Mouse (Mus musculus): ENCODE results near the gene Agbl4.

Gene Agbl4

DNA sequence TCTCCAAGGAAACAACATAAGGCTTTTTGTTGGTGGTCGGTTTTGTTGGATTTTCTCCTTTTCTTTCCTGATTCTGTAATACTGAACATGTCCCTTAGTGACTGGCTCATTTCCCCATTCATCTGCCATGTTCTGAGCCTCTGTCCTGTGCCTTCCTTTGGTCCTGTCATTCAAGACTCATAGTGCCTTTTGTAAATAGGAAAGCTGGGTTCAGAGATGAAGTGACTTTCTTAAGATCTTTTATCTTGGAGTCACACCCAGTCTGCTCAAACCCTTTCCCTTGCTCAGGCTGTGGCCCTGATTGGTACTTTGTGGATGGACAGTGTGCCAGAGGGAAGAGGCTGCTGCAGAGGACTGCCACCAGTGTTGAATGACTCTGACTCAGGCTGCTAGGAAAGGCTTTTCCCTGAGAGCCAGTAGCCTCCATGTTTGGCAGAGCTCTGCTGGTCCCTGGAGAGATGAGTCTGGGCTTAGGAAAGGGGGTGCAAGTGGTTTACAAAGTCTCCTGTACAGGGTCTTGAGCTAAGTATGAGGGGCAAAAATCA lies 1047.2 kb downstream of the Agbl4 start:
- in situ Hi-C loops (cut with MboI, MseI): no loop called here

DNA sequence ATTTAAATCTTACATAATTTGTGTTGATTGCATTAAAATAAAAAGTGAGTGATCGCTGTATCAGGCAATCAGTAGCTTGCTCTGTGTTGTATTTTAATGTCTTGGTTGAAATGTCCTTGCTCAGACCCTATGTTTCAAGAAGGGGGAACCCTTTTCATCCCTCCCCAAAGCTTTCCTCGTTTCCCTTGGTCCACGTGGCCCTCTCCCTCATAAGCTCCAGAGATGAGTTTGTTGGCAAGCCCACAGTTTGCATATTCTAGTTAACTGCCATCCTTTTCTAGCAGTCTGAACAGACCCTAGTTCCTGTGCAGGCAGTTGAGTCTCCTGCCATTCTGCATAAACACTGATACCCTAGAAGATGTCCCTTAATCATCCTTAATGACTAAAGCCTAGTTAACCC lies 1050.5 kb downstream of the Agbl4 start:
- in situ Hi-C loops (cut with MboI, MseI): no loop called here

DNA sequence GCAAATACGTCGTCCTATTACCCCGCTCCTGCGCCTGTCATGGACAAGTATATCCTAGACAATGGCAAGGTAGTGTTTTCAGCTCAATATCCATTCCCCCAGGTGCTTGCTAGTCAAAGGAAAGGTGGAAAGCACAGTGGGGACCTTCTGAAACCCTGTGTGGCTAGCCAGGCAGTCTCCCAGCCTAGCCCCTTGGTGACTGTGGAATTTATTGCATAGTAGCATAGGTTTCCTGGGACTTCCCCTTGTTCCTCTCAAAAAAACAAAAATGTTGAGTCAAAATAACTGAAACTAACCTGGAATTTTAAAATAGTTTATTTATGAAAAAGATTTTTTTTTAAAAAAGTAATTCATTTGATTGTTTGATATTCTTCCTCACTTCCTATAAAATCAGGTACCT lies 1051.1 kb downstream of the Agbl4 start:
- in situ Hi-C loops (cut with MboI, MseI): no loop called here

DNA sequence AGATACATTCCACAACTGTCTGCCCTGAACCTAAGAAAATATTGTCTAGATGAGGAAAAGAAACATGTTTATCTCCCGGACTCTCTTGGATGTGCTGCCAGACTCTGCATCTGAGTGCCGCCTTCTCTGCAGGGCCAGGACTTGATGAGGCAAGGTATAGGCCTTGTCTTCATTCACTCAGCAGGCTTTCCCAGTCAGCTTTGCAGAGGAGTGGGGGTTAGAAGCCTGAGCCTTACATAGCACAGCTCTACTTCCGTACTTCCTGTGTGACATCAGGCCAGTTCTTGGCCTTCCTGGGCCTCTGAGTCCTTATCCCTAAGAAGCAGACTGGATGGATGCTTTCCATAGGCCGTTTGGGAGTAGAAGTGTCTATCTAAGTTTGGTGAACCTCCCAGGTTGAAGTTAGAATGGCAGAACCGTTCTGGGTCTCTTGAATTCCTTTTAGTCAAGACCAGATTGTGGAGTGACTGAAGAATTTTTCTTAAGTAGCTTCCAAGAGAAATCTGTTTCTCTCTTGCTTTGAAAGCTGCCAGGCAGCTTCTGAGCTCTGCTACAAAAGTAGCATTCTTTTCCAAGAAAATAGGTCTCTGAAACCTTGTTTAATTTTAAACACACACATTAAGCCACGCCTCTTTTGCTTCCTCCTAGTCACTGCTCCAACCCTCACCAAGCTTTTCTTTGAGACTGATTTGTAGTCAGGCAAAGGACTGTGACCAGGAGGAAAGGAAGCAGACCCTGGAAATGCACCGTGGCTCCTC lies 1052.2 kb downstream of the Agbl4 start:
- in situ Hi-C loops (cut with MboI, MseI): no loop called here

DNA sequence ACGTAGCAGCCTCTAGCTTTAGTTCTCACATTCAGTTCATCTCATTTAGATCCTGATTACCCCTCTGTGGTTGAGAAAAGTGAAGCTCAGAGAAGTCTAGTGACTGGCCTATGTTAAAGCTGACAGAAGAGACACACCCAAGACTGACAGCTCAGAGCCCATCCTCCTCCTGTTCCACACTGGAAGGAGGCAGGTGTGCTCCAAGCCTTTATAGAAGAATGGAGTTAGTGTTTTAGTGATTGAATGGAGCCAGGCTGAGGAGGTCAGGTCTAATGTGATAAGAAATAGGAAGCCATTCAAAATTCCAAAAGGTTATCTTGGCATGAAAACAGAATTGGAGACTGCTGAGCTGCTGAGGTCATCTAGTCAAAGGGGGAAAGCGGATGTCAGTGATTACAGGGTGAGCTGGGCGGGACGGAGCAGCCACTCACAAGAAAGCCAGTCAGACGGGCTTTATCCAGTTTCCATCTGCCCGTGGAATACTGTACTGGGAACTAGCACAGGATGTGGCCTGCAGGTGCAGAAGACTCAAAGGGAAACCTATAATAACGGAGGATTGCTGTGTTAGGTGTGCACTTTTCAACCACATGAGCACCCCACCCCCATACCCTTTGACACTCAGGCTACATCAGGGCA lies 1053.9 kb downstream of the Agbl4 start:
- in situ Hi-C loops (cut with MboI, MseI): no loop called here

DNA sequence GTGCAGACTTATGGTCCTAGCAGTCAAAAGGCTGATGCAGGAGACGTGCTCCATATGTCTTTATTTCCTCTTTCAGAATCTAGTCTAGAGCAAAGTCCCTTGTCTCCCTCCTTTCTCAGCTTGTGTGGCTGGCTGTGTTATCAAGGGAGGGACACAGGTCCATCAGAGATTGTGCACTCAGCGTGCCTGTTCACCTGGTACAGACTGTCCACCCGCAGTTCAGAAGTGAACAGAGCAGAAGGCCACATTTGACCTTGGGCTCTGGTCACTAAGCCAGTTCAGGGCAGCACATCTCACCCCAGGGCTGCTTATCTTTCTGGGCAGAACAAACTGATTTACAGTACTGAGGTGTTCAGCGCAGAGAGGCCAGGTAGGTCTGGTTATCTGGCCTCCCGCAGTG lies 1054.7 kb downstream of the Agbl4 start:
- in situ Hi-C loops (cut with MboI, MseI): no loop called here

DNA sequence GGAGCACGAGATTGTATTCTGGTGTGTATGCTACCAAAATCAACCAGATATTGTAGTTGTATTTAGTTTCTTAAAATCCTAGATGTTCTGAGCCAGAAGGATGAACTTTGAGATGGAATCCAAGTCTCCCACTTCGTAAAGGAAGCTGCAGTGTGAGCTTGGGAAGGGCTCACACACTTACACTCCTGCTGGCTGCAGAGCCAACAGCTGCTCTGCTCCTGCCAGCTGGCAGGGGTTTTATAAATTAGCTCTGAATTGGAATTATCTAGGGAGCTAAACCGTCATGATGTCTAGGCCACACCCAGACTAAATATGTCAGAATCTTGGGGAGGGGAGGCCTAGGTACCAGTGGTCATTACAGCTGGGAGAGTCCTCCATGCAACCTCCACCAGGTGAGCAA lies 1055.8 kb downstream of the Agbl4 start:
- in situ Hi-C loops (cut with MboI, MseI): no loop called here

DNA sequence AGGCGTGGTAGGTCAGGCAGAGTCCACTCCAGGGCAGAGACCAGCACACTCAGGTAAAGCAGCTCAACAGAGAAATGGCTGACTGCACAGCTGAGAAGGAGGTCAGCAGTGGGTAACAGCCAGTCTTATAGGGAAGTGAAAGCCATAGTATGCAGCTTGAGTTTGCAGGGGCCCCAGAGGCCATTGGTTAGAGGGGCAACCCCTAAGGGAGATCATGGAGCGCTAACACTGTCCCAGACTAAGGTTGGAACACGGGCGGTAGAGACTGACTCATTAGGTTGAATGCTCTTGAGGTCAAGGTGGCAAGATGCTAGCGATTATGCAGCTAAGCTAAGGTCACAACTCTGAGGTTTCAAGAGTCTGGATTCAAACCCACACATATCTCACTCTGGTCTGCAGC lies 1058.2 kb downstream of the Agbl4 start:
- in situ Hi-C loops (cut with MboI, MseI): no loop called here

GRCm38 (mm10) chr4:111457568-111457967 lies 1060.1 kb downstream of the Agbl4 start:
- in situ Hi-C loops (cut with MboI, MseI): no loop called here

DNA sequence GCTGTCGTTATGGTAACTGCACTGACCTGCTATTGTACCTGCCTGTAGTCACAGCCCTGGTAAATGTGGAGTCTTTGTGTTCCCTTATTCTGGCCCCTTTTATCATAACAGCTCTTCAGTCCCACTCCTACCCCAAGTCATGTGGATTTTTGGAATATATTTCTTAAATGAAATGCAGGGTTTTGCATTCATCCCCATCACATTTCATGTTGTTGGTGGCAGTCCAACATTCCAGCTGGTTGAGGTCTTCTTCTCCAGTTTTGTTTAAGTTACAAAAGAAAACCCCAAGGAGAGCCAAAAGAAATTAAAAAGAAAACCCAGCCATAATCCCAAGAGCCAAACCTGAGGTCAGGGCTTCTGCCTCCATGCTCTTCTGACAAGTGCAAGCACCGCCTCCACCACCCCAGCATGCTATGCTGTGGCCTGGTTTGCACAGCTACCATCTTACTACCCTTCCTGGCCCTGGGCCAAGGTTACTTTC lies 1069.9 kb downstream of the Agbl4 start:
- in situ Hi-C loops (cut with MboI, MseI): no loop called here

DNA sequence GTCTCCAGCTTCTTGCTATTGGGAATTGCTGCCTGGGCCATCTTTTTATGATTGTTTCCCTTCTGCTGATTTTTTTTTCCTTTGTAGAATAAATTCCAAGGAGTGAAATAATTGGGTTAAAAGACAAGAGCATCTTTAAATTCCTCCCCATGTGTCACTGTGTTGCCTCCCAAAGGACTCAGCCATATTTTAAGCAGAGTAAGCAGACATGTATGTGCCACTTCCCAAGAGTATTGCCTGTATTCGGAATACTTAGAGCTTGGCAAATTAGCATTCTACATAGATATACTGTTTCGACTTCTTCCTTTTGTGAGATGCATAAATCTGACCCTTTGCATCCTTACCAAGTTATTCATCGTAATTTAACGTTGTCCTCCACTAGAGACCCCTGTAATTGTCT lies 1070.3 kb downstream of the Agbl4 start:
- in situ Hi-C loops (cut with MboI, MseI): no loop called here

DNA sequence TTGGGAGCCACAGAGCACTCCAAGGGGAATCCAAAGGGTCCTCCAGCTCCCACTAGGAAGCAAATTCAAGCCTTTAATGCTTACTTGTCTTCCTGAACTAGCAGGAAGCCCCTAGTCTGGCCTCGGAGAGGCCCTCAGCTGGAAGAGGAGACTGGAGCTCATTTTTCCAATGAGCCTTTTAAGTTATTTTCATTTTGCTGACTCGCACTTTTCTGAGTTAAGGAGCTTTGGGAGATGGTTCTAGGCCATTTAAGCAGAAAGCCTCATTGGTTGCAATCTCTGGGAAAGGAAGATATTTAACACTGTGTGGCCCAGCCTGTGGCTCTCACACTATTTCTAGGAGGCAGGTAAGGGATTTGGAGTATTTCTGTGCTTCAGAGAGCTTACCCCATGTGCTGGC lies 1072.4 kb downstream of the Agbl4 start:
- in situ Hi-C loops (cut with MboI, MseI): no loop called here

GRCm38 (mm10) chr4:111471726-111472125 lies 1074.3 kb downstream of the Agbl4 start:
- in situ Hi-C loops (cut with MboI, MseI): no loop called here

- in situ Hi-C loops (cut with MboI, MseI): no loop called here
Observed at GRCm38 (mm10) chr4:111472511-111472910, 1075.0 kb downstream of the Agbl4 start.

GRCm38 (mm10) chr4:111473014-111473413 lies 1075.6 kb downstream of the Agbl4 start:
- in situ Hi-C loops (cut with MboI, MseI): no loop called here

DNA sequence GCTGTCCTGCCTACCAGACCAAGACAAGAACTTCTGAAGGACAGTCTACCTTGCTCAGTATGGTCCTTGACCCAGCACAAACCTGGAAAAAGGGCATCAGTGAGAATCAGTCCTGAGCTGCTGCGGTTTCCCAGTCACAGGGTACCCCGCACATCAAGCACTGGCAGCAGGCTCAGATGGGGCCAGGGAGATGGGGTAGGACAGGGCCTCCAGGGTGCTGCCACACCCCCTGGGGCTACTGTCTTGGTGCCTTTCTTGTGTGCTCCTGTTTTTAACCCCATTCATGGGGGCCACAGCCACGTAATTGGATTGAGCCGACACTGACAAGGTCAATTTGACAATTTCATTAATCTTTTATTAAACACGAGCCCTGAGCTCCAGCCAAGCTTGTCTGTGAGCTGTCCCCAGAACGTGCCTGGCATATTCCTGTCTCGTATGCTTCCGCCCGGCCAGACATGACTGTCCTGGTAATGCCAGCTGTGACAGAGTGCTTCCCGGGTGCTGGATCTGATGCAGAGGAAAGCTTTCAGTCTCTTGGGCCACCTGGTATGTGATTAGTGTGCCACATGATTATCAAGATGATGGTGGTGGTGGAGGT lies 1078.0 kb downstream of the Agbl4 start:
- in situ Hi-C loops (cut with MboI, MseI): no loop called here

GRCm38 (mm10) chr4:111477507-111477906 lies 1080.0 kb downstream of the Agbl4 start:
- in situ Hi-C loops (cut with MboI, MseI): no loop called here

DNA sequence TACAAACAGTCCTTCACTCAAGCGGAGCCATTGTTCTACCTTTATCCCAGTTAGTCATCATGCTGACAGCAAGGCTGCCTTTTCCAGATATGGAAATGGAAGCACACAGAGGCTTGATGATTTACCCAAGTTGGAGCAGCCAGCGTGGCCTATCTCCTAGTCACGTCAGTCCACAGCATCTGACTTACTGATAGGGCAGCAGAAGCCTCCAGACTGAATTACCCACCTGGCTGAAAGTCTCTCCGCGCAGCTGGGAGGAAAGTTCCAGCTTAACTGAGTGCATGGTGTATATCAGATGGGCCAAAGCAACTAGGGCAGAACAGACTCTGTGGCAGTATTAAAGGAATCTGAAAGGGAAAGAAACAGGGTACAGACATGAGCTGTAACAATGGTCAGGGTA lies 1086.0 kb downstream of the Agbl4 start:
- in situ Hi-C loops (cut with MboI, MseI): no loop called here

DNA sequence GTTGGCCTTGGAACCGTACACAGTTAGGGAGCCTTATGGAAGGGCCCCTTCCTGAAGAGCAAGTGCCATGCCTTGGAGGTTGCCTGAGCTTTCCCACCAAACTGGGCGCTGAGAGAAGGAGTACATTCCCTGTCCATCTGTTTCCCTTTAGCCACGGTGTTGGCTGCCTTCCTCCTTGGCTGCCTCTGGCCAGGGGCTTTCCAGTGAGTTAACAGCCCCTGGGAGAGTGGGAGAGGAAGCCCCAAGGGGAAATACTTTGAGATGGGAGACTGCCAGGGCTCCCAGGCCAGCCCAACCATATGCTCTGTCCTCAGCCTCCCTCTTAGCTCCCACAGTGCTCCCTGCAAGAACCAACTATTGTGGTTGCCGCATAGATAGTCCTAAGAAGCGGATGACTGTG lies 1087.7 kb downstream of the Agbl4 start:
- in situ Hi-C loops (cut with MboI, MseI): no loop called here

GRCm38 (mm10) chr4:111486187-111486586 lies 1088.7 kb downstream of the Agbl4 start:
- in situ Hi-C loops (cut with MboI, MseI): no loop called here

DNA sequence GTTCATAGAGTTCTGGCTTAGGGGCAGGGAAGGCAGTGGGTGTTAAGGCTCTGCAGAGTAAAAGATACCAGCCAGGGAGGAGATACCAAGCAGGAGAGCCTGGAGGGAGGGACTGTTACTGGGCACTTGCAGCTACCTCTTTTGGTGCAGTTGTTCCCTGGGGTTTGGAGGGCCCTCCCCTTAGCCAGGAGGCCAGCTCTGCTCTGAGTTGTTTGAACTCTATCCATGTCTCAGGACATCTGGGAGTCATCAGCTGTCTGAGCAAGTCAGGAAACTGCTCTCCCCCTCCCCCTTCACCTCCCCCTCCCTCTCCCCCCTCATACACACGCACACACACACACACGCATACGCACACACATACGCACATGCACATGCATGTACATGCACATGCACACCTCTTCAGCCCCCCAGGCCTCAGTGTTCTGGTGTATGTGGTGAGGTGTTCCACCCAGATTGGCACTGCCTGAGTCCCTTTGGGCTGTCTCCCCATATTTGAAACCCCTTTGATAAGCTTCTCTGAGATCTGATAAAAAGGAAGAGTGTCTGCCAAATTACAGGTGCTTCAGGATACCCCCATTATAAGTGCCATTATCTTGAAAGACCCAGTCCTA lies 1089.9 kb downstream of the Agbl4 start:
- in situ Hi-C loops (cut with MboI, MseI): no loop called here

DNA sequence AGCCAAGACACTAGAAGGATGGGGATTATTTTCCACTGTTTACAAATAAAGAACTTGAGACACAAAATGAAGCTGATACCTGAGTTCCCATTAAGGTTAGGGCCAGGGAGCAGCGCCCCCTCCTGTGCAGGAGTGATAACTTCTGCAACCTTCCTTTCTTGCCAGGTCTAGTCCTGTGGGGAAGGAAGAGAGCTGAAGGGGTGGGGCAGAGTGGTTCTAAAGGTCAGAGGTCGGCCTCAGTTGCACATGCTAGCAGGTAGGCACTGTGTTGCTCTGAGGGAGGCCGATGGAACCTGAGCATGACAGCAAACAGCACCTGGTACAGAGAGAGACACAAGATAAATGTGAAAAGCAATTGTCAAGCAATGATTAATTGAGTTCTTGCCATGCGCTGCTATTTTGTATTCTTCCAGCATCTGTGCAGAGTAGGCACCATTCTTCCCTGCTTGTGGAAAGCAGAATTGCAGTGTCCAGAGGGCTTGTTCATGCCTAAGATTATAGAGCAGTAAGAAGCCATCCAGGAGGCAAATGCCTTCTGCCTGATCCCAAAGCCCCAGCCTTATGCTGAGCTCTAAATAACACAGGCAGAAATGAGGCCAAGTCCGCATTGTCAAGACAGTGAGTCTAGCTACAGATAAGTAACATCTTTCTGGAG lies 1096.4 kb downstream of the Agbl4 start:
- in situ Hi-C loops (cut with MboI, MseI): no loop called here
